Mouse (Mus musculus) midbrain, embryonic 10.5 days (tissue): ENCODE results near the gene Vsig10. TPM values are rescaled to one million over a fixed set of nuclear protein-coding genes. Genes with fewer than 3 reads are reported as not detected.

Experiments
- polyA plus RNA-seq: library from polyadenylated mRNA; unstranded; fragments of >200 nt; fragmentation: Nextera tagmentation; extraction: Ambion mirVana; gene quantifications from 2 replicates; pipeline ENCODE4 v1.2.1, GENCODE M21; 2016

The Vsig10 gene
- polyA plus RNA-seq, 1 experiment from 2014 or later: 2.7 TPM

Other genes with a start within 250 kb of the Vsig10 start
- gene Suds3, start 203.0 kb upstream of the Vsig10 start, polyA plus RNA-seq: 80.6 and 84.5 TPM in 2 replicates
- 12.0 and 16.8 TPM in 2 replicates for gene Taok3, start 199.0 kb upstream of the Vsig10 start, polyA plus RNA-seq
- gene Pebp1, start 31.5 kb upstream of the Vsig10 start, polyA plus RNA-seq: 946 and 962 TPM in 2 replicates
- gene Wsb2, start 38.2 kb downstream of the Vsig10 start, polyA plus RNA-seq: 48.4 and 61.6 TPM in 2 replicates
- 127 and 151 TPM in 2 replicates for gene Rfc5, start 70.0 kb downstream of the Vsig10 start, polyA plus RNA-seq
- gene Ksr2, start 94.9 kb downstream of the Vsig10 start, polyA plus RNA-seq: 0.52 and 0.68 TPM in 2 replicates